Mouse (Mus musculus) regulatory T cell (primary cell): ENCODE results near the gene 9430097D07Rik.

Experiments used
- in situ Hi-C: fragments of 300-600 bp; cut with MboI, MseI; formaldehyde crosslinking; loops from one replicate; pipeline ENCODE4 v1.15.1; 2025; ENCODE audit warnings: high pct_unique_total_duplicates

9430097D07Rik gene

GRCm38 (mm10) chr2:32597699-32598098 is 22.2 kb upstream of the 9430097D07Rik start:
- in situ Hi-C loops: no loop called here

GRCm38 (mm10) chr2:32597248-32597647 is 21.8 kb upstream of the 9430097D07Rik start:
- in situ Hi-C loops: no loop called here

GRCm38 (mm10) chr2:32596725-32597124 is 21.2 kb upstream of the 9430097D07Rik start:
- in situ Hi-C loops: no loop called here

- in situ Hi-C loops: no loop called here
Measured at GRCm38 (mm10) chr2:32591249-32591648, 15.8 kb upstream of the 9430097D07Rik start.

GRCm38 (mm10) chr2:32590224-32590623 is 14.7 kb upstream of the 9430097D07Rik start:
- in situ Hi-C loops: no loop called here

GRCm38 (mm10) chr2:32589213-32589795 is 13.8 kb upstream of the 9430097D07Rik start:
- in situ Hi-C loops: no loop called here

GRCm38 (mm10) chr2:32587731-32588321 is 12.3 kb upstream of the 9430097D07Rik start:
- in situ Hi-C loops: no loop called here

GRCm38 (mm10) chr2:32586871-32587351 is 11.4 kb upstream of the 9430097D07Rik start, which contains the start of gene St6galnac4:
St6galnac4 (plus strand) TSS chr2:32587095.
- in situ Hi-C loops: no loop called here

- in situ Hi-C loops: no loop called here
Measured at GRCm38 (mm10) chr2:32585149-32585714, 9.7 kb upstream of the 9430097D07Rik start.

GRCm38 (mm10) chr2:32582830-32583799 is 7.6 kb upstream of the 9430097D07Rik start:
- in situ Hi-C loops: no loop called here

- in situ Hi-C loops: no loop called here
Measured at GRCm38 (mm10) chr2:32581450-32582095, 6.1 kb upstream of the 9430097D07Rik start.

GRCm38 (mm10) chr2:32578146-32579046 is 2.9 kb upstream of the 9430097D07Rik start:
- in situ Hi-C loops: loop anchor here (10.0 kb wide), 1 partner anchor 514 kb away; no protein-coding TSS in a partner anchor

- in situ Hi-C loops: loop anchor here (10.0 kb wide), 1 partner anchor 512 kb away; no protein-coding TSS in a partner anchor
Measured at GRCm38 (mm10) chr2:32576532-32576931, 1.0 kb upstream of the 9430097D07Rik start.

GRCm38 (mm10) chr2:32574901-32575585 is 441 bp downstream of the 9430097D07Rik start:
- in situ Hi-C loops: loop anchor here (10.0 kb wide), 1 partner anchor 510 kb away; no protein-coding TSS in a partner anchor

GRCm38 (mm10) chr2:32574497-32574896 is 987 bp downstream of the 9430097D07Rik start, which contains the start of gene Pip5kl1:
Pip5kl1 (plus strand) TSS chr2:32574797.
- in situ Hi-C loops: loop anchor here (10.0 kb wide), 1 partner anchor 510 kb away; no protein-coding TSS in a partner anchor

- in situ Hi-C loops: loop anchor here (10.0 kb wide), 1 partner anchor 507 kb away; no protein-coding TSS in a partner anchor
Measured at GRCm38 (mm10) chr2:32572196-32572595, 3.3 kb downstream of the 9430097D07Rik start.

GRCm38 (mm10) chr2:32570698-32571494 is 4.6 kb downstream of the 9430097D07Rik start, which contains the start of gene Dpm2:
Dpm2 (plus strand) TSS chr2:32570858.
- in situ Hi-C loops: loop anchor here (10.0 kb wide), 1 partner anchor 506 kb away; no protein-coding TSS in a partner anchor

GRCm38 (mm10) chr2:32568941-32569340 is 6.5 kb downstream of the 9430097D07Rik start:
- in situ Hi-C loops: loop anchor here (5.0 kb wide), 1 partner anchor 172 kb away; the partner anchor contains the start of gene Ptges2
